Mouse (Mus musculus): Measurements from ENCODE around the gene Rnpep. TPM values are rescaled to one million over a fixed set of nuclear protein-coding genes. Genes with fewer than 3 reads are reported as not detected.

Gene Rnpep
- polyA plus RNA-seq, 1 experiment from 2014 or later = 102 TPM

DNA sequence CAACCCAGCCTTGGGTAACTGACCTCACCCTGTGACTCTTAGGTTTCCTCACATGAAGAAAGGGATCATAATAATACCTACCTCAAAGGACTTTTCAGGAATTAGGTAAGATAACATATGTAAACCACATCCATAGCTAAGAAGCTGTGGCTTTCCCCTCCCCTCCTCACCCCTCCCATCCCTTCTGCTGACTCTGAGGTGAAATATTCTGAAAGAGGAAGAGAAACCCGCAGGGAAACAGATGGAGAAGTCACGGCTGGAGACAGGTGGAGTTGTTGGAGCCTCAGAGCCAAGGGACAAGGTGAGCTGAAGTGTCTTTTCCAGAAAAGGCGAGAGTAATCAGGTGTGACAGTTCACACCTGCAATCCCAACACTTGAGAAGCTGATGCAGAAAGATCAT, 59.7 kb downstream of the Rnpep start:
- Histone ChIP-seq H3K36me3 (no peaks in the 10 kb centered on the region), H3K4me3 (replicated peaks) (no peak overlapping the region), H3K4me1 (replicated peaks) (no peaks in the 10 kb centered on the region), H3K27ac (no peak overlapping the region), H3K9ac (replicated peaks) (no peak overlapping the region), H3K27me3 (no peaks in the 10 kb centered on the region), H3K4me2 (replicated peaks) (no peak overlapping the region), H3K9me3 (no peaks in the 10 kb centered on the region)
- ATAC-seq = no peak
- 83% methylated on average over 3 of the region's 3 CpGs for WGBS

DNA sequence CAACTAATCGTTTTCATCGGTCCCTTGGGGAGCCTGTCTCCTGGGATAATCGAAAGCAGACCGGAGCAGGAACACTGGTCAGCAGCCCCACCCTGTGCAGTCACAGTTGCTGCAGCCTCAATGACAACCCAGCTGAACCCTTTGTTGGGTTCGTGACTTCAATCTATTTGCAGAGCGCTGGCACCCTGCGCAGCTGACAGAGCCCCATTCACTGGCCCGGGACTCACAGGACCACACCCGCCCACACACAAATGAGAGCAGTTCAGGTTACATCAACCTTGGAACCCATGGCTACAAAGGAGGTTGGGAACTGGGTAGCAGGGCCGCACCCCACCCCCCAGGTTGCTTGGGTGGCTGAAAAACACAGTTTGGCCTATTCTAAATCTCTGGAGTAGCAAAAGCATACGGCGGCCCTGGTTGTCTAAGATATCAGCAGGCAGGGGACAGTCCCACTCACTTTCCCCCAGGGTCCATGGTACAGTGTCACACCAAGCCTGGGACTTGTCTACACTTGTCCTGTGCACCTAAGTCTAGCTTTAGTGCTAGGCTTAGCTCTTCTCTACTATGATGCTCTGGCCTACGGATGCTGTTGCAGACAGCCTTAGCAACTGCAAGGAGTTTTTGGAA, 66.2 kb downstream of the Rnpep start:
- Histone ChIP-seq H3K4me3 (replicated peaks) (no peak overlapping the region), H3K4me2 (replicated peaks) (no peak overlapping the region), H3K27me3 (no peaks in the 10 kb centered on the region), H3K9ac (replicated peaks) (no peak overlapping the region), H3K4me1 (replicated peaks) (no peaks in the 10 kb centered on the region), H3K27ac (no peak overlapping the region), H3K9me3 (no peaks in the 10 kb centered on the region), H3K36me3 (no peaks in the 10 kb centered on the region)
- no peak for ATAC-seq
- WGBS = 50% methylated on average over 13 of the region's 13 CpGs

DNA sequence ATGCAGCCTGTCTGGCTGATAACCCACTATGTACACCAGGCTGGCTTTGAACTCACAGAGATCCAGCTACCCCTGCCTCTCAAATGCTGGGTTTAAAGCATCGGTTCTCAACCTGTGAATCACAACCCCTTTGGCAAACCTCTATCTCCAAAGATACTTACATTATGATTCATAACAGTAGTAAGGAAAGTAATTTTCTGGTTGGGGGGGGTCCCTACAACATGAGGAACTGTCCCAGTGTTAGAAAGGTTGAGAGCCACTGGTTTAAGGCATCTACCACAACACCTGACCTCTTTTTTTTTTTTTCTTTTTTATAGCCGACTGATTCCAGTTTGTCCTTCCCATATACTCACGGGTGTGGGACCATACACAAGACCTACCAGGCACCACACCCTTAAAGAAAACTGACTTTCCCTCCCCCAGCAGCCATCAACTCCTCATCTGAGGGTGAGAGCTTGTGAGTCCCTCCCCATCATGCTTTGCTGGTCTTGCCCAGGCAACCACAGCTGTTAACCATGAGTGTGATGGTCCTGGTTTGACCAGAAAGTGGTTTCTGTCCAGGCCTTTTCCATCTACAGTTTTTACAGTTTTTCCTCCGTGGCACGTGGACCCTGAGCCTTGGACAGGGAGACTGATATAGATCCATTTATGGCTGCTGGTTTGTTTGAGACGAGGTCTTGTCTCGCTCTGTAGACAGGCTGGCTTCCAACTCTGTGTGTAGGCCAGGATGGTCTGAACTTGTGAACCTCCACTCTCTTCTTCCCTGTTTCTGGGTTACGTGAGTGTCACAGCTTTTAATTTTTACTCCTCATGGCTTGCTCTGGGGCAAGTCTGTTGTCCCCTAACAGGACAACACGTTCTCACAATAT, 69.9 kb downstream of the Rnpep start:
- no peak overlapping the region for H3K27ac ChIP-seq
- ATAC-seq = no peak
- 88% methylated on average over 9 of the region's 9 CpGs for WGBS
- H3K4me1 ChIP-seq (replicated peaks) = no peaks in the 10 kb centered on the region
- H3K4me2 ChIP-seq (replicated peaks) = no peak overlapping the region
- no peaks in the 10 kb centered on the region for H3K36me3 ChIP-seq
- H3K4me3 ChIP-seq (replicated peaks) = no peak overlapping the region
- no peaks in the 10 kb centered on the region for H3K27me3 ChIP-seq
- H3K9ac ChIP-seq (replicated peaks) = no peak overlapping the region
- H3K9me3 ChIP-seq = no peaks in the 10 kb centered on the region

Other genes with a start within 250 kb of the Rnpep start
- 0.35 and 0.44 TPM in 2 replicates for gene Lgr6, start 178.8 kb downstream of the Rnpep start, polyA plus RNA-seq (2015; fragmentation: Nextera tagmentation; extraction: Ambion mirVana)
- 0.46 and 0.51 TPM in 2 replicates for gene Ptpn7, start 151.4 kb downstream of the Rnpep start, polyA plus RNA-seq (2015; fragmentation: Nextera tagmentation; extraction: Ambion mirVana)
- gene Arl8a, start 137.3 kb downstream of the Rnpep start, polyA plus RNA-seq (2015; fragmentation: Nextera tagmentation; extraction: Ambion mirVana) = 234 and 247 TPM in 2 replicates
- gene Gpr37l1, start 116.4 kb downstream of the Rnpep start, polyA plus RNA-seq (2015; fragmentation: Nextera tagmentation; extraction: Ambion mirVana) = 0.13 and 0.17 TPM in 2 replicates
- 0.16 and 0.34 TPM in 2 replicates for gene Elf3, start 25.5 kb downstream of the Rnpep start, polyA plus RNA-seq (2015; fragmentation: Nextera tagmentation; extraction: Ambion mirVana)
- gene Timm17a, start 29.7 kb upstream of the Rnpep start, polyA plus RNA-seq (2015; fragmentation: Nextera tagmentation; extraction: Ambion mirVana) = 155 and 161 TPM in 2 replicates
- 0.36 and 0.57 TPM in 2 replicates for gene Lmod1, start 40.7 kb upstream of the Rnpep start, polyA plus RNA-seq (2015; fragmentation: Nextera tagmentation; extraction: Ambion mirVana)
- gene Shisa4, start 91.2 kb upstream of the Rnpep start, polyA plus RNA-seq (2015; fragmentation: Nextera tagmentation; extraction: Ambion mirVana) = 83.7 and 84.8 TPM in 2 replicates
- 136 and 142 TPM in 2 replicates for gene Ipo9, start 146.4 kb upstream of the Rnpep start, polyA plus RNA-seq (2015; fragmentation: Nextera tagmentation; extraction: Ambion mirVana)